Mouse (Mus musculus) hindbrain, embryonic 11.5 days (tissue): Measurements from ENCODE around the gene Alkbh5. TPM values are rescaled to one million over a fixed set of nuclear protein-coding genes. Genes with fewer than 3 reads are reported as not detected.
A peak's percentile ranks its signal among the peaks of the same experiment; 100 is the strongest.
"Not testable (repeated sequence)": the region's sequence is repeated elsewhere in the genome, so short reads cannot be mapped to it uniquely, and the experiment has no call there.

ENCODE experiments used
- ATAC-seq: fragments of 200-750 bp; cut with Nextera tagmentation; 2 replicates; pipeline ENCODE4 v1.8.0; 2017; ENCODE audit warnings: mild to moderate bottlenecking, moderate TSS enrichment, moderate library complexity; ENCODE audit not compliant: low FRiP score
- DNase-seq: peaks from one replicate; pipeline ENCODE4 v3.0.0-alpha.2; 2015; ENCODE audit warnings: low spot score
- H3K27ac ChIP-seq: fragments of 300-500 bp; sonication (generic); 2 replicates; pipeline ENCODE4 v1.5.1; 2014; ENCODE audit warnings: mild to moderate bottlenecking, low read depth, low read length
- H3K27me3 ChIP-seq: fragments of 300-500 bp; sonication (generic); 2 replicates; pipeline ENCODE4 v1.6.1; 2014; ENCODE audit warnings: mild to moderate bottlenecking, low read length, moderate library complexity, mixed read lengths; ENCODE audit not compliant: control insufficient read depth, insufficient read depth
- H3K36me3 ChIP-seq: fragments of 300-500 bp; sonication (generic); 2 replicates; pipeline ENCODE4 v1.6.1; 2014; ENCODE audit warnings: mild to moderate bottlenecking, low read length, moderate library complexity, mixed read lengths; ENCODE audit not compliant: control insufficient read depth, insufficient read depth
- H3K4me1 ChIP-seq: fragments of 300-500 bp; sonication (generic); replicated peaks from 2 replicates; pipeline ENCODE4 v1.6.1; 2014; ENCODE audit warnings: low read length, mixed read lengths; ENCODE audit not compliant: control insufficient read depth, insufficient read depth
- H3K4me2 ChIP-seq: fragments of 300-500 bp; sonication (generic); replicated peaks from 2 replicates; pipeline ENCODE4 v1.6.1; 2014; ENCODE audit warnings: mild to moderate bottlenecking, low read depth, low read length
- H3K4me3 ChIP-seq: fragments of 300-500 bp; sonication (generic); 2 replicates; pipeline ENCODE4 v1.5.1; 2014; ENCODE audit warnings: low read depth, low read length
- H3K9ac ChIP-seq: fragments of 300-500 bp; sonication (generic); 2 replicates; pipeline ENCODE4 v1.6.1; 2014; ENCODE audit warnings: low read depth, low read length
- H3K9me3 ChIP-seq: fragments of 300-500 bp; sonication (generic); 2 replicates; pipeline ENCODE4 v1.6.1; 2016; ENCODE audit warnings: low read length; ENCODE audit not compliant: control insufficient read depth
- WGBS: fragments of 180-500 bp; shearing (Covaris S2); extraction: QIAGEN DNeasy Blood & Tissue Kit; methylation state at CpG from one replicate; pipeline ENCODE4 v1.1.7; 2014; 5-methylcytosine and 5-hydroxymethylcytosine counted together
- polyA plus RNA-seq: library from polyadenylated mRNA; unstranded; fragments of >200 nt; fragmentation: Nextera tagmentation; extraction: Ambion mirVana; gene quantifications from 2 replicates; pipeline ENCODE4 v1.2.1, GENCODE M21; 2014

Alkbh5 gene
- polyA plus RNA-seq, 1 experiment from 2014 or later, result 33.2 TPM

- Histone ChIP-seq H3K4me1 (peaks cover 7% of the 10 kb centered on the region), H3K36me3 (peaks cover 2% of the 10 kb centered on the region; the same call in 1 of the 2 replicates)
- WGBS, result 6% methylated on average over 2 of the region's 2 CpGs
Observed at GRCm38 (mm10) chr11:60539540-60539939, 3.4 kb downstream of the Alkbh5 start.

GRCm38 (mm10) chr11:60540002-60540610 lies 3.9 kb downstream of the Alkbh5 start:
- Histone ChIP-seq H3K27ac (no peak overlapping the region), H3K27me3 (no peaks in the 10 kb centered on the region), H3K4me3 (peak overlapping the region; percentile 96), H3K9me3 (no peaks in the 10 kb centered on the region), H3K4me2 (peak overlapping the region; percentile 99), H3K36me3 (peaks cover 2% of the 10 kb centered on the region; the same call in 1 of the 2 replicates), H3K4me1 (peaks cover 7% of the 10 kb centered on the region), H3K9ac (peak overlapping the region; percentile 42)
- WGBS, result 17% methylated on average over 4 of the region's 4 CpGs
- no peak for ATAC-seq
- no peak for DNase-seq

More at GRCm38 (mm10) chr11:60539540-60539939, 3.4 kb downstream of the Alkbh5 start:
- ATAC-seq (no peak), DNase-seq (no peak)
- peak overlapping the region; percentile 96 for H3K4me3 ChIP-seq
- H3K27ac ChIP-seq, result no peak overlapping the region
- peak overlapping the region; percentile 99 for H3K4me2 ChIP-seq
- no peaks in the 10 kb centered on the region for H3K27me3 ChIP-seq
- no peaks in the 10 kb centered on the region for H3K9me3 ChIP-seq
- peak overlapping the region; percentile 90 for H3K9ac ChIP-seq

GRCm38 (mm10) chr11:60540761-60541160 lies 4.6 kb downstream of the Alkbh5 start:
- H3K9ac ChIP-seq, result no peak overlapping the region; the same call in 1 of the 2 replicates
- H3K4me1 ChIP-seq, result peaks cover 7% of the 10 kb centered on the region
- H3K27me3 ChIP-seq, result no peaks in the 10 kb centered on the region
- peak overlapping the region; percentile 99 for H3K4me2 ChIP-seq
- H3K36me3 ChIP-seq, result peaks cover 2% of the 10 kb centered on the region; the same call in 1 of the 2 replicates
- H3K4me3 ChIP-seq, result peak overlapping the region; percentile 96
- 71% methylated on average over 2 of the region's 2 CpGs for WGBS
- no peaks in the 10 kb centered on the region for H3K9me3 ChIP-seq
- H3K27ac ChIP-seq, result no peak overlapping the region
- ATAC-seq (no peak), DNase-seq (no peak)

GRCm38 (mm10) chr11:60541831-60542230 lies 5.7 kb downstream of the Alkbh5 start:
- 90% methylated on average over 6 of the region's 6 CpGs for WGBS
- H3K4me3 ChIP-seq, result no peak overlapping the region
- no peak overlapping the region for H3K9ac ChIP-seq
- no peaks in the 10 kb centered on the region for H3K9me3 ChIP-seq
- H3K36me3 ChIP-seq, result peaks cover 2% of the 10 kb centered on the region; the same call in 1 of the 2 replicates
- peaks cover 2% of the 10 kb centered on the region; the same call in 1 of the 2 replicates for H3K4me1 ChIP-seq
- no peaks in the 10 kb centered on the region for H3K27me3 ChIP-seq
- DNase-seq (no peak), ATAC-seq (no peak)
- H3K27ac ChIP-seq, result no peak overlapping the region
- H3K4me2 ChIP-seq, result no peak overlapping the region

GRCm38 (mm10) chr11:60543211-60543610 lies 7.0 kb downstream of the Alkbh5 start:
- H3K9ac ChIP-seq, H3K27me3 ChIP-seq, ATAC-seq, H3K4me3 ChIP-seq, H3K9me3 ChIP-seq, H3K27ac ChIP-seq, H3K4me2 ChIP-seq, H3K36me3 ChIP-seq, H3K4me1 ChIP-seq, DNase-seq: not testable (repeated sequence)
- 89% methylated on average over 5 of the region's 5 CpGs for WGBS

GRCm38 (mm10) chr11:60545433-60545832 lies 9.3 kb downstream of the Alkbh5 start:
- Histone ChIP-seq H3K36me3 (peaks cover 2% of the 10 kb centered on the region; the same call in 1 of the 2 replicates), H3K9ac (no peak overlapping the region), H3K27me3 (no peaks in the 10 kb centered on the region), H3K9me3 (no peaks in the 10 kb centered on the region), H3K4me1 (peaks cover 2% of the 10 kb centered on the region; the same call in 1 of the 2 replicates), H3K27ac (no peak overlapping the region), H3K4me3 (no peak overlapping the region), H3K4me2 (no peak overlapping the region)
- 93% methylated on average over 4 of the region's 4 CpGs for WGBS
- no peak for DNase-seq
- no peak for ATAC-seq

GRCm38 (mm10) chr11:60548112-60548511 lies 11.9 kb downstream of the Alkbh5 start:
- Histone ChIP-seq H3K4me3 (no peak overlapping the region), H3K9ac (no peak overlapping the region), H3K36me3 (no peaks in the 10 kb centered on the region; the same call in 1 of the 2 replicates), H3K4me1 (no peaks in the 10 kb centered on the region), H3K4me2 (no peak overlapping the region), H3K27ac (no peak overlapping the region), H3K9me3 (no peaks in the 10 kb centered on the region), H3K27me3 (no peaks in the 10 kb centered on the region)
- ATAC-seq, result no peak
- no peak for DNase-seq
- 100% methylated on average over 3 of the region's 3 CpGs for WGBS

- no peak overlapping the region for H3K4me3 ChIP-seq
- peaks cover 11% of the 10 kb centered on the region for H3K36me3 ChIP-seq
- H3K9ac ChIP-seq, result no peak overlapping the region
- H3K27me3 ChIP-seq, result no peaks in the 10 kb centered on the region
- H3K4me1 ChIP-seq, result no peaks in the 10 kb centered on the region
- no peaks in the 10 kb centered on the region for H3K9me3 ChIP-seq
- no peak overlapping the region for H3K4me2 ChIP-seq
- DNase-seq (no peak), ATAC-seq (no peak)
- no peak overlapping the region for H3K27ac ChIP-seq
Observed at GRCm38 (mm10) chr11:60553091-60553490, 16.9 kb downstream of the Alkbh5 start.

GRCm38 (mm10) chr11:60557675-60558074 lies 21.5 kb downstream of the Alkbh5 start:
- Histone ChIP-seq H3K27me3 (no peaks in the 10 kb centered on the region), H3K9me3 (no peaks in the 10 kb centered on the region), H3K4me1 (no peaks in the 10 kb centered on the region), H3K9ac (no peak overlapping the region), H3K27ac (no peak overlapping the region), H3K36me3 (peaks cover 11% of the 10 kb centered on the region), H3K4me3 (no peak overlapping the region), H3K4me2 (no peak overlapping the region)
- 94% methylated on average over 3 of the region's 3 CpGs for WGBS
- ATAC-seq (no peak), DNase-seq (no peak)
